Comparison of ENCODE assay signal across 8 mouse cellular contexts in genomic region chr4:129082379-129083115, GRCm38 (mm10). TPM values are rescaled to one million over a fixed set of nuclear protein-coding genes. Genes with fewer than 3 reads are reported as not detected.
A peak's percentile ranks its signal among the peaks of the same experiment; 100 is the strongest.
DNase-seq lines count a peak whose midpoint lies in the region; ATAC-seq and TF ChIP-seq lines count a peak whose summit lies in the region.

No protein-coding gene starts in this region.

- no peak overlapping the region for H3K27ac ChIP-seq in heart, postnatal 0 days (ENCODE audit: low read depth)
- no peak overlapping the region for H3K27ac ChIP-seq in lung, embryonic 14.5 days (ENCODE audit: low read depth)

- peak; percentile 71; the same call in 1 of the 2 replicates for ATAC-seq in heart, postnatal 0 days (ENCODE audit: insufficient read depth, low read depth)
- ATAC-seq in lung, embryonic 14.5 days (ENCODE audit: insufficient read depth): peak; percentile 67

- no peak for TF ChIP-seq EP300 in heart, postnatal 0 days (IDR thresholded peaks at IDR 0.05; ENCODE audit: low read depth)

- WGBS in heart, postnatal 0 days: 39% methylated on average over 10 of the region's 10 CpGs
- 34% methylated on average over 10 of the region's 10 CpGs for WGBS in lung, embryonic 14.5 days

- peaks cover 32% of the 10 kb centered on the region for H3K9me3 ChIP-seq in E14TG2a.4 (ENCODE audit: low read length)
- no peaks in the 10 kb centered on the region for H3K9me3 ChIP-seq in heart, postnatal 0 days (replicated peaks; ENCODE audit: control insufficient read depth, low read length)
- H3K9me3 ChIP-seq in lung, embryonic 14.5 days (ENCODE audit: low read depth, low read length): no peaks in the 10 kb centered on the region; the same call in 1 of the 2 replicates

- H3K27me3 ChIP-seq in E14TG2a.4 (ENCODE audit: insufficient read depth, low read length): 0 out of 2 replicates have a peak, but pooled peaks cover 4% of the 10 kb centered on the region
- 0 out of 2 replicates have a peak, but pooled peaks cover 8% of the 10 kb centered on the region for H3K27me3 ChIP-seq in heart, postnatal 0 days (ENCODE audit: control insufficient read depth, insufficient read depth, low read length)
- H3K27me3 ChIP-seq in lung, embryonic 14.5 days (ENCODE audit: insufficient read depth, low read length): no peaks in the 10 kb centered on the region

- H3K9ac ChIP-seq in heart, postnatal 0 days (replicated peaks; ENCODE audit: low read depth, low read length): no peak overlapping the region
- H3K9ac ChIP-seq in lung, embryonic 14.5 days: no peak overlapping the region

- DNase-seq in brain, adult 2 months (ENCODE audit: low read depth, low spot score): peak; percentile 93
- peak; percentile 68 for DNase-seq in fat pad, adult 2 months (ENCODE audit: extremely low read depth, low read depth, low spot score)
- DNase-seq in heart, postnatal 0 days (ENCODE audit: low spot score): peak; percentile 71
- DNase-seq in kidney, postnatal 4 days: peak; percentile 77 to 83
- DNase-seq in lung, embryonic 14.5 days: peak; percentile 90
- peak; percentile 58 for DNase-seq in ovary, postnatal 14 days (ENCODE audit: low spot score)
- peak; percentile 69 for DNase-seq in thymus, postnatal 25 days

- H3K4me3 ChIP-seq in E14TG2a.4 (replicated peaks; ENCODE audit: low read length): no peak overlapping the region
- no peak overlapping the region for H3K4me3 ChIP-seq in heart, postnatal 0 days (ENCODE audit: low read depth, low read length)
- no peak overlapping the region for H3K4me3 ChIP-seq in lung, embryonic 14.5 days (ENCODE audit: low read depth, low read length)

- peak; percentile 41 for TF ChIP-seq CTCF in E14TG2a.4 (conservative IDR thresholded peaks at IDR 0.05; ENCODE audit: low read length)
- TF ChIP-seq CTCF in heart, postnatal 0 days (IDR thresholded peaks at IDR 0.05; ENCODE audit: low read depth): peak; percentile 81
- peak; percentile 88 for TF ChIP-seq CTCF in lung, embryonic 14.5 days (IDR thresholded peaks at IDR 0.05; ENCODE audit: low read depth)

- H3K4me1 ChIP-seq in E14TG2a.4 (replicated peaks; ENCODE audit: low read depth, low read length): peaks cover 38% of the 10 kb centered on the region
- H3K4me1 ChIP-seq in heart, postnatal 0 days (ENCODE audit: control insufficient read depth, insufficient read depth): no peaks in the 10 kb centered on the region
- H3K4me1 ChIP-seq in lung, embryonic 14.5 days (ENCODE audit: insufficient read depth): no peaks in the 10 kb centered on the region

- H3K4me2 ChIP-seq in heart, postnatal 0 days (ENCODE audit: low read depth, low read length): no peak overlapping the region
- no peak overlapping the region for H3K4me2 ChIP-seq in lung, embryonic 14.5 days

- H3K36me3 ChIP-seq in E14TG2a.4 (ENCODE audit: insufficient read depth, low read length): peaks cover 76% of the 10 kb centered on the region
- H3K36me3 ChIP-seq in heart, postnatal 0 days (replicated peaks; ENCODE audit: control insufficient read depth, insufficient read depth, low read length): peaks cover 57% of the 10 kb centered on the region
- H3K36me3 ChIP-seq in lung, embryonic 14.5 days (ENCODE audit: insufficient read depth): peaks cover 45% of the 10 kb centered on the region

RNA-seq across cellular contexts. Expression of gene Tmem54, which starts 22.8 kb away (rescaled TPM):
- total RNA-seq in heart, postnatal 0 days (2014; rRNA removed; ENCODE audit: low replicate concordance): 1.1 TPM in 1 of 2 replicates, not detected in the other
- polyA plus RNA-seq in heart, postnatal 0 days (2015; fragmentation: Nextera tagmentation; extraction: Ambion mirVana): not detected in 2 replicates
- polyA plus RNA-seq in lung, embryonic 14.5 days (2014; fragmentation: Nextera tagmentation; extraction: Ambion mirVana): 11.9 and 13.1 TPM in 2 replicates

RNA-seq across cellular contexts. Expression of gene Rnf19b, which starts 24.5 kb away (rescaled TPM):
- 25.6 and 46.0 TPM in 2 replicates for total RNA-seq in heart, postnatal 0 days (2014; rRNA removed; ENCODE audit: low replicate concordance)
- 5.8 and 7.2 TPM in 2 replicates for polyA plus RNA-seq in heart, postnatal 0 days (2015; fragmentation: Nextera tagmentation; extraction: Ambion mirVana)
- polyA plus RNA-seq in lung, embryonic 14.5 days (2014; fragmentation: Nextera tagmentation; extraction: Ambion mirVana): 7.9 and 8.5 TPM in 2 replicates

RNA-seq across cellular contexts. Expression of gene Hpca, which starts 39.3 kb away (rescaled TPM):
- not detected in 2 replicates for total RNA-seq in heart, postnatal 0 days (2014; rRNA removed; ENCODE audit: low replicate concordance)
- 0.16 and 0.25 TPM in 2 replicates for polyA plus RNA-seq in heart, postnatal 0 days (2015; fragmentation: Nextera tagmentation; extraction: Ambion mirVana)
- 0.92 and 1.7 TPM in 2 replicates for polyA plus RNA-seq in lung, embryonic 14.5 days (2014; fragmentation: Nextera tagmentation; extraction: Ambion mirVana)

RNA-seq across cellular contexts. Expression of gene Fndc5, which starts 54.3 kb away (rescaled TPM):
- 41.7 and 71.1 TPM in 2 replicates for total RNA-seq in heart, postnatal 0 days (2014; rRNA removed; ENCODE audit: low replicate concordance)
- 50.7 and 51.3 TPM in 2 replicates for polyA plus RNA-seq in heart, postnatal 0 days (2015; fragmentation: Nextera tagmentation; extraction: Ambion mirVana)
- 2.1 and 2.2 TPM in 2 replicates for polyA plus RNA-seq in lung, embryonic 14.5 days (2014; fragmentation: Nextera tagmentation; extraction: Ambion mirVana)

Comparison
In these comparisons a context has a peak if more than half of its experiments do, and no peak if none do; other contexts are left out.
1. RNA of gene Tmem54, which starts 22.8 kb away (polyA plus RNA-seq): 11.9 to 13.1 TPM in lung, embryonic 14.5 days; not detected in heart, postnatal 0 days; every median in the first group is over 10 times any median in the second.
2. Peak in every context shown above with its lines, with median percentiles within 50 percentile points of each other: CTCF ChIP-seq and DNase-seq.